1 mouse cellular context compared by ENCODE assay signal in the genomic region with DNA sequence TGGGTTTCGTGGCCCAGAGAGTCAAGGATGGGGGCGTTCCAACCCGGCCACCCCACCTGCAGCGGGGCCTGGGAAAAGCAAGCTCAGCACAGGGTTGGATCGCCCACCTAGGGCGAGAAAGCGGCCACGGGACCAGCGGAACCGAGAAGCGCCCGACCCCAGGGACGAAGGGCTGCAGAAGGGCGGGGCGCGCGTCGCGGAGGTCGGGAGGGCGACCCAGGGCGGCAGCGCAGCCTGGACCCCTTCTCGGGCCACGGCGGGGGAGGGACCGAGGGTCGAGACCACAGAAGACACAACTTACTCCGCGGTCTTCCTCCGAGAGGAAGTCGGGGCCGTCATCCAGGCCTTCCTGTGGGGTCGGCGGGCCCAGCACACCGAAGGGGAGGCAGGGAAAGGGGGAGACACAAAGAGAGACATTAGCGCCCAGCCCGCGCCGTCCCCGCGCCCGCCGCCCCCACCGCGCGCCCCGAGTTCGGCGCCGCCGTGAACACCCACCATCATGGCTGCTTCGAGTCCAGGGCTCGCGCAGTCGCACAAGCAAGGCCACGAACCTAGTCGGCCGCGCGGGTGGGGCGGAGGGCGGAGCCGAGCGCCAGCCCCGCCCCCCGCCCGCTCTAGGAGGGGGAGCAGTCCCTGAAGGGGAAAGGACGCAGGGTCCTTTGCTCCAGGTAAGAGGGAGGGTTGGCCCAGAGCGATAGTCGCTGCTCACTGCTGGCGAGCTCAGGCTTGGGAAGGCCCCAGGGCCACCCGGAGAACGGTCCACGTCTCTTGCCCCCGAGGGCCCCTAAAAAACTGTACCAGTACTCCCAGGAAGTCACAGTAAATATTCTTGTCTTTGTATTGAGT.
TF ChIP-seq lines count a peak whose summit lies in the region.

Gene Snx6, minus strand, starts transcription at position 551 of the 846 bp plus-strand sequence.

TF ChIP-seq in MEL, 35 proteins besides CTCF, POLR2A, EP300 and RAD21 (continued from another document):
- TF ChIP-seq NELFE (IDR thresholded peaks at IDR 0.05; ENCODE audit: low read depth, low read length) (peak; percentile 81), MEF2A (IDR thresholded peaks at IDR 0.05; ENCODE audit: extremely low read depth, insufficient replicate concordance, low read depth, low read length, poor library complexity, severe bottlenecking) (no peak), HCFC1 (IDR thresholded peaks at IDR 0.05; ENCODE audit: low read depth, low read length) (peak; percentile 60; the same call in 1 of the 2 replicates), USF1 (IDR thresholded peaks at IDR 0.05; ENCODE audit: low read depth, low read length) (peak; percentile 13; the same call in 1 of the 2 replicates), MAZ (IDR thresholded peaks at IDR 0.05; ENCODE audit: low read depth, low read length) (peak; percentile 95)
